Mouse (Mus musculus): ENCODE data around the gene Iqch.

DNA sequence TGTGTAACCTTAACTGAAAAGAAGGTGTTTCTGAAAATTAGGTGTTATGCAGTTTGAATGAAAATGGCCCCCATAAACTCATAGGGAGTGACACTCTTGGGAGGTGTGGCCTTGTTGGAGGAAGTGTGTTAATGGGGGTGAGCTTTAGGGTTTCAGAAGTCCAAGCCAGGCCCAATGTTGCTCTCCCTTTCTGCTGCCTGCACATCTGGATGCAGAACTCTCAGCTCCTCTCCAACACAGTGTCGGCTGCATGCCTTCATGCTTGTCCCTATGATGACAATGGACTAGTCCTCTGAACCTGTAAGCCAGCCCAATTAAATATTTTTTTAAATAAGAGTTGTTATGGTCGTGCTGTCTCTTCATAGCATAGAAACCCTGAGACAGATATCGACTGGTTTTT, 222.0 kb downstream of the Iqch start:
- TF ChIP-seq POLR2A (IDR thresholded peaks at IDR 0.05; ENCODE audit: borderline replicate concordance, insufficient read depth, low read length) (no peak), CTCF (IDR thresholded peaks at IDR 0.05; ENCODE audit: borderline replicate concordance, insufficient read depth, low read depth, low read length) (no peak)
